Mouse (Mus musculus) layer of hippocampus, postnatal 25 days (tissue): ENCODE measurements at regions not wholly inside any gene's neighbourhood (a gene's known extent, or its start where the extent isn't known, plus 50 kb on each side); places are given as distances from the start of the nearest gene placed in this dataset.

ENCODE experiments used
- DNase-seq, 2 experiments: peaks; one replicate each; pipeline ENCODE4 v3.0.0; 2022; ENCODE audit warnings: mixed read lengths in 2 of 2, low spot score in 1 of 2; ENCODE audit errors: extremely low spot score in 1 of 2

GRCm38 (mm10) chr4:26965831-26966230, 619.1 kb upstream of the Manea start:
- DNase-seq, result no peak

- DNase-seq, result no peak
Measured at GRCm38 (mm10) chr4:26964850-26965249, 618.2 kb upstream of the Manea start.

- no peak for DNase-seq
Measured at GRCm38 (mm10) chr4:26944617-26945016, 597.9 kb upstream of the Manea start.

- DNase-seq, result peak in 1 of 2 experiments; percentile 10
Measured at GRCm38 (mm10) chr4:26933988-26934798, 587.5 kb upstream of the Manea start.

GRCm38 (mm10) chr4:26929879-26930481, 583.3 kb upstream of the Manea start:
- no peak for DNase-seq

- DNase-seq, result no peak
Measured at GRCm38 (mm10) chr4:26926060-26926459, 579.4 kb upstream of the Manea start.

GRCm38 (mm10) chr4:26888514-26888913, 541.8 kb upstream of the Manea start:
- no peak for DNase-seq

GRCm38 (mm10) chr4:26879022-26879421, 532.3 kb upstream of the Manea start:
- DNase-seq, result no peak

GRCm38 (mm10) chr4:26841761-26842160, 495.1 kb upstream of the Manea start:
- no peak for DNase-seq

GRCm38 (mm10) chr4:26800831-26801230, 454.1 kb upstream of the Manea start:
- DNase-seq, result no peak

- no peak for DNase-seq
Measured at GRCm38 (mm10) chr4:26793181-26793824, 446.6 kb upstream of the Manea start.

- DNase-seq, result no peak
Measured at GRCm38 (mm10) chr4:26767896-26768295, 421.2 kb upstream of the Manea start.

- no peak for DNase-seq
Measured at GRCm38 (mm10) chr4:26766235-26767228, 419.8 kb upstream of the Manea start.

GRCm38 (mm10) chr4:26740815-26741214, 394.1 kb upstream of the Manea start:
- no peak for DNase-seq

- no peak for DNase-seq
Measured at GRCm38 (mm10) chr4:26736381-26736780, 389.7 kb upstream of the Manea start.

GRCm38 (mm10) chr4:26714437-26714836, 367.7 kb upstream of the Manea start:
- no peak for DNase-seq

GRCm38 (mm10) chr4:26709964-26710363, 363.3 kb upstream of the Manea start:
- no peak for DNase-seq

- no peak for DNase-seq
Measured at GRCm38 (mm10) chr4:26695964-26696363, 349.3 kb upstream of the Manea start.
